Mouse (Mus musculus) midbrain, embryonic 16.5 days (tissue): ENCODE measurements at regions not wholly inside any gene's neighbourhood (a gene's known extent, or its start where the extent isn't known, plus 50 kb on each side); places are given as distances from the start of the nearest gene placed in this dataset.
A peak's percentile ranks its signal among the peaks of the same experiment; 100 is the strongest.

ENCODE experiments used
- ATAC-seq: fragments of 200-750 bp; cut with Nextera tagmentation; 2 replicates; pipeline ENCODE4 v1.8.0; 2017; ENCODE audit warnings: moderate TSS enrichment
- H3K27ac ChIP-seq: fragments of 300-500 bp; sonication (generic); 2 replicates; pipeline ENCODE4 v1.5.1; 2014; ENCODE audit warnings: mild to moderate bottlenecking, low read length, mixed read lengths
- H3K27me3 ChIP-seq: fragments of 300-500 bp; sonication (generic); 2 replicates; pipeline ENCODE4 v1.6.1; 2014; ENCODE audit warnings: low read depth, low read length, mixed read lengths; ENCODE audit not compliant: control insufficient read depth, insufficient read depth
- H3K36me3 ChIP-seq: fragments of 300-500 bp; sonication (generic); 2 replicates; pipeline ENCODE4 v1.6.1; 2014; ENCODE audit warnings: mild to moderate bottlenecking, low read length, moderate library complexity, mixed read lengths; ENCODE audit not compliant: control insufficient read depth, insufficient read depth
- H3K4me1 ChIP-seq: fragments of 300-500 bp; sonication (generic); 2 replicates; pipeline ENCODE4 v1.6.1; 2014; ENCODE audit warnings: mild to moderate bottlenecking, low read length, mixed read lengths; ENCODE audit not compliant: control insufficient read depth, insufficient read depth
- H3K4me2 ChIP-seq: fragments of 300-500 bp; sonication (generic); 2 replicates; pipeline ENCODE4 v1.6.1; 2014; ENCODE audit warnings: mild to moderate bottlenecking, low read length, mixed read lengths
- H3K4me3 ChIP-seq: fragments of 300-500 bp; sonication (generic); 2 replicates; pipeline ENCODE4 v1.5.1; 2014; ENCODE audit warnings: low read depth, mild to moderate bottlenecking, low read length, moderate library complexity, mixed read lengths
- H3K9ac ChIP-seq: fragments of 300-500 bp; sonication (generic); 2 replicates; pipeline ENCODE4 v1.6.1; 2014; ENCODE audit warnings: low read depth, low read length, mixed read lengths
- H3K9me3 ChIP-seq: fragments of 300-500 bp; sonication (generic); replicated peaks from 2 replicates; pipeline ENCODE4 v1.6.1; 2014; ENCODE audit warnings: mild to moderate bottlenecking, low read length, mixed read lengths; ENCODE audit not compliant: control insufficient read depth, poor library complexity, severe bottlenecking
- WGBS: fragments of 180-500 bp; shearing (Covaris S2); extraction: QIAGEN DNeasy Blood & Tissue Kit; methylation state at CpG from one replicate; pipeline ENCODE4 v1.1.7; 2014; 5-methylcytosine and 5-hydroxymethylcytosine counted together

GRCm38 (mm10) chr11:38886466-38886865, 1650.7 kb upstream of the Tenm2 start:
- ATAC-seq: no peak
- H3K36me3 ChIP-seq: no peaks in the 10 kb centered on the region
- WGBS: 43% methylated on average over 1 of the region's 1 CpGs

GRCm38 (mm10) chr11:38861622-38862345, 1626.0 kb upstream of the Tenm2 start:
- Histone ChIP-seq H3K9ac (peak overlapping the region; percentile 1; the same call in 1 of the 2 replicates), H3K27ac (peak overlapping the region; percentile 40), H3K4me2 (peak overlapping the region; percentile 23), H3K4me1 (no peaks in the 10 kb centered on the region), H3K4me3 (no peak overlapping the region), H3K9me3 (no peaks in the 10 kb centered on the region), H3K27me3 (no peaks in the 10 kb centered on the region), H3K36me3 (no peaks in the 10 kb centered on the region)
- peak; percentile 86 for ATAC-seq
- 7% methylated on average over 9 of the region's 9 CpGs for WGBS

More at GRCm38 (mm10) chr11:38886466-38886865, 1650.7 kb upstream of the Tenm2 start:
- H3K27ac ChIP-seq: no peak overlapping the region
- H3K9ac ChIP-seq: no peak overlapping the region
- no peaks in the 10 kb centered on the region for H3K9me3 ChIP-seq
- H3K4me1 ChIP-seq: no peaks in the 10 kb centered on the region
- H3K4me2 ChIP-seq: no peak overlapping the region
- no peak overlapping the region for H3K4me3 ChIP-seq
- no peaks in the 10 kb centered on the region for H3K27me3 ChIP-seq

- no peak for ATAC-seq
- H3K27me3 ChIP-seq: no peaks in the 10 kb centered on the region
- H3K4me1 ChIP-seq: no peaks in the 10 kb centered on the region
- H3K4me3 ChIP-seq: no peak overlapping the region
- H3K36me3 ChIP-seq: no peaks in the 10 kb centered on the region
- no peak overlapping the region for H3K9ac ChIP-seq
- no peaks in the 10 kb centered on the region for H3K9me3 ChIP-seq
- 41% methylated on average over 9 of the region's 9 CpGs for WGBS
- no peak overlapping the region for H3K27ac ChIP-seq
- H3K4me2 ChIP-seq: no peak overlapping the region
Measured at GRCm38 (mm10) chr11:38856645-38857044, 1620.9 kb upstream of the Tenm2 start.

- Histone ChIP-seq H3K27me3 (no peaks in the 10 kb centered on the region), H3K4me3 (no peak overlapping the region), H3K4me1 (no peaks in the 10 kb centered on the region), H3K27ac (no peak overlapping the region), H3K4me2 (no peak overlapping the region), H3K9ac (no peak overlapping the region), H3K36me3 (no peaks in the 10 kb centered on the region), H3K9me3 (no peaks in the 10 kb centered on the region)
- ATAC-seq: no peak
- WGBS: 62% methylated on average over 5 of the region's 5 CpGs
Measured at GRCm38 (mm10) chr11:38829148-38829547, 1593.4 kb upstream of the Tenm2 start.

- Histone ChIP-seq H3K9me3 (no peaks in the 10 kb centered on the region), H3K4me2 (no peak overlapping the region), H3K36me3 (no peaks in the 10 kb centered on the region), H3K27me3 (no peaks in the 10 kb centered on the region), H3K4me1 (no peaks in the 10 kb centered on the region), H3K9ac (no peak overlapping the region), H3K27ac (no peak overlapping the region), H3K4me3 (no peak overlapping the region)
- no peak for ATAC-seq
- WGBS: 46% methylated on average over 2 of the region's 2 CpGs
Measured at GRCm38 (mm10) chr11:38828375-38828774, 1592.6 kb upstream of the Tenm2 start.

GRCm38 (mm10) chr11:38825172-38825753, 1589.5 kb upstream of the Tenm2 start:
- Histone ChIP-seq H3K27ac (no peak overlapping the region), H3K9me3 (no peaks in the 10 kb centered on the region), H3K4me2 (no peak overlapping the region), H3K36me3 (no peaks in the 10 kb centered on the region), H3K9ac (no peak overlapping the region), H3K4me1 (no peaks in the 10 kb centered on the region), H3K4me3 (no peak overlapping the region), H3K27me3 (no peaks in the 10 kb centered on the region)
- no peak for ATAC-seq
- WGBS: 71% methylated on average over 1 of the region's 1 CpGs

- Histone ChIP-seq H3K36me3 (no peaks in the 10 kb centered on the region), H3K9ac (no peak overlapping the region), H3K9me3 (no peaks in the 10 kb centered on the region), H3K27ac (no peak overlapping the region), H3K4me2 (no peak overlapping the region), H3K4me1 (peaks cover 3% of the 10 kb centered on the region; the same call in 1 of the 2 replicates), H3K27me3 (no peaks in the 10 kb centered on the region), H3K4me3 (no peak overlapping the region)
- 45% methylated on average over 3 of the region's 3 CpGs for WGBS
- ATAC-seq: no peak
Measured at GRCm38 (mm10) chr11:38818141-38818540, 1582.4 kb upstream of the Tenm2 start.

GRCm38 (mm10) chr11:38783548-38783947, 1547.8 kb upstream of the Tenm2 start:
- 78% methylated on average over 4 of the region's 4 CpGs for WGBS
- Histone ChIP-seq H3K4me1 (no peaks in the 10 kb centered on the region), H3K9me3 (no peaks in the 10 kb centered on the region), H3K4me3 (no peak overlapping the region), H3K27ac (no peak overlapping the region), H3K27me3 (no peaks in the 10 kb centered on the region), H3K9ac (no peak overlapping the region), H3K36me3 (no peaks in the 10 kb centered on the region), H3K4me2 (no peak overlapping the region)
- no peak for ATAC-seq

- no peaks in the 10 kb centered on the region for H3K27me3 ChIP-seq
- WGBS: 34% methylated on average over 1 of the region's 1 CpGs
- H3K4me3 ChIP-seq: no peak overlapping the region
- no peak for ATAC-seq
- no peak overlapping the region for H3K27ac ChIP-seq
- H3K4me2 ChIP-seq: no peak overlapping the region
- no peaks in the 10 kb centered on the region for H3K9me3 ChIP-seq
- no peak overlapping the region for H3K9ac ChIP-seq
- no peaks in the 10 kb centered on the region for H3K36me3 ChIP-seq
- no peaks in the 10 kb centered on the region for H3K4me1 ChIP-seq
Measured at GRCm38 (mm10) chr11:38779585-38779984, 1543.8 kb upstream of the Tenm2 start.
